Mouse (Mus musculus) adrenal gland (tissue): ENCODE data around the gene 1700029I15Rik.

ENCODE experiments used
- intact Hi-C: fragments of 180-260 bp; cut with DNase I; formaldehyde crosslinking; loops from one replicate; pipeline ENCODE4 v1.15.1; 2025
- long read RNA-seq, 2 experiments: library from polyadenylated mRNA; unstranded; transcript quantifications; one replicate each; pipeline ENCODE4 v2.0.0; 2020; ENCODE audit warnings: borderline replicate concordance in 1 of 2; ENCODE audit not compliant: insufficient replicate concordance in 1 of 2

Gene 1700029I15Rik
- long read RNA-seq, experiment 1, partial matches to known transcripts, result 0 of 1 reads
- long read RNA-seq, experiment 1, other reads (novel, unspliced or antisense), result 0 of 1 reads
- long read RNA-seq, experiment 2, partial matches to known transcripts, result 0 of 1 reads
- long read RNA-seq, experiment 2, other reads (novel, unspliced or antisense), result 0 of 1 reads

DNA sequence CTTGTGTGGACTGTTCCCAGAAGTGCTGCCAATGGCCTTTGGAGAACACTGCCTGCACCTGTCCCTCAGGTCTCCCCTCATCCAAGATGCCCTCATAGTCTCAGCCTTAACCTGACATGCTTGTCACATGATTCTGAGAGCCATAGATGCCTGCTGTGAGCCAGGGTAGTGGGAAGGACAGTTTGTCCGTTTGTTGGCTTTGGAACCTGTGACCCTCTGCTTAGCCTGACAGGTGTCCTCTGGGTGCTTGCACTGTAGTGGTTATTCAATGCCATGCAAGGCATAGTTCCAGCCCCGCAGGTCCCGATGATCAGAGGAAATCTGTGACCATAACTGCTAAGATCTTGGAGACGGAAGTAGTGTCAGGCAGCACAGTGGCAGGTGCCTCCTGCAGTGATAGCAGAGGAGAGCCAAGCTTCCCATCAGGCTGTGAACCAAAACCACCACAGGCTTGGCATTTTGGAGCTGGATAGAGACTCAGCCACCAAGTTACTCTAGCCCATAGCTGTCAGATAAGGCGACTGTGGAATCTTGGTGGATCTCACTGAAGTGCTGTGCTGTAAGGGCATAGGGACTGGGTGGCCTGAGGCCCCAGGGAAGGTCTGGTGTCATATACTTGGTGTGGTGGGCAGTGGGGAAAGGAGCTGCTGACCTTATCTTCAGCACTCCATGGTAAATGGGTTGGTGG lies at the start of gene 1700029I15Rik:
TSS of gene 1700029I15Rik (plus strand) at position 638 of the 688 bp plus-strand sequence.
- intact Hi-C loops, result no loop called here

DNA sequence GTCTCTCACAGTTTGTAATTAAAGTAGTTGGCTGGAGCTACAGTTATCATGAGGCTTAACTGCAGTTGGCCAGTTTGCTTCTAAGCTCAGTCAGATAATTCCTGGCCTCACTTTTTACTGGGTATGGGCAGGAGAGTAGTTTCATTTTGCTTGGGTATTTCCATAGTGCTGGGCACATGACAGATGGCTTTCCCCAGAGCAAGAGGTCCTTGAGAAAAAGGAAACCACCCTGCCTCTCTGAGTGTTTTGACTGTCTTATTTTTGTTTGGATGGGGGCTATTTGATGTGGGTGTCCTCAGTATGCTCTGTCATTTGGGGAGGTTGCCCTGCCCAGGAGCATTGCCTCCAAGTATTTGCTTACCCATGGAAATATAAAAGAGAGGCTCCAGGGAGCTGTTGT lies 39.9 kb upstream of the 1700029I15Rik start:
- intact Hi-C loops, result no loop called here

DNA sequence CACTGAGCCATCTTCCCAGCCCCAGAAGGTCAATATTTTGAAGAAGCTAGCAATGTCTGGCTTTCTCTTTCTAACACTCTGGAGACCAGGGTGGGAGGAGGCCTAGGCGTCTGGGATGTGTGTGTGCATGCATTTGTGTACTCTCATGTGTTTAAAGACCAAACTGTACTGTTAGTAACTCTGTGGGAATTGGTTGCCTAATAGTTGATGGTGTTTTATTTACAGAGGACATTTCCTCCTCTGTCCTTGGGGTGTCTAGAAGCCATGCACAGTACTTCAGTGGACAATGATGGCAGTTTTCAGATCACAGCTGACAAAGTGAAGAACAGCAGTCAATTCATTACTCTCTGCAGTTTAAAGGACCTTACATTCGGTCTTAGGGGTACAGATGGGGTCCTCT lies 35.1 kb upstream of the 1700029I15Rik start:
- intact Hi-C loops, result no loop called here

DNA sequence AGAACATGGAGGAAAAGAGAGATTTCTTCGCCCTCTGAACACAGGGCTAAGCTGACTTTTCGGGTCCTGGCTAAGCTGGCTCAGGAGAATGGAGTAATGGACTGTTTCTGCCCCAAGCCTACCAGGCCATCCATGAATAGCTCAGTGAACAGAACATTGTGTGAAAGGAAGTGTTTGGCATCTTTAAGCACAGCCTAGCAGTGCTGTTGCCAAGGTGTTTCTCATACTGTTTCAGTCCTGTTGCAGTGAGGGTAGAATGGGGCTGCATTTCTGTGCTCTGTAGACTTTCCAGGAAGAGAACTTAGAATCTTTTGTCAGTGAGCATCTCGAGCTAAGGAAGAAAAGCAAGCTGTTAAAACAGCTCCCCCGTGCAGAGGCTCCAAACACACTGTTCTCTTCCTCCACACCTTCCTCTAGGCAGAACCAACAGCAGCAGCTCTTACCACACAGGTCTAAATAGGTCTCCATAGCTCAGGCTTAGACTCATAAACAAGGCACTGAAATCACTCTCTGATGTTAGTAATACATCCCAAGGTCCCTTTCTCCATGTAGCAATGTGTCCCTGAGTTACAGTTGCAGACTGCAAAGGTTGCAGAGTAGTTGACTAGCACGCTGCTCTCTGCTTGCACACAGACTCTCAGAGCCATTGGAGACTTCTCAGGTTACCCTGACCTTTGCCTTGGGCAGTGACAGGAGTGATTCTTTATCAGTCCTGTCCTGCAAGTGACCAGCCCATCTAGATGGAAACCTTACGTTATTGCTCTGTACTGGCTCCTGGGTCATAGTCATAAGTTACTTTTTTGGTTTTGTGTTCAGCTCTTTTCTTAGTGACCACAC lies 32.5 kb upstream of the 1700029I15Rik start:
- intact Hi-C loops, result no loop called here

DNA sequence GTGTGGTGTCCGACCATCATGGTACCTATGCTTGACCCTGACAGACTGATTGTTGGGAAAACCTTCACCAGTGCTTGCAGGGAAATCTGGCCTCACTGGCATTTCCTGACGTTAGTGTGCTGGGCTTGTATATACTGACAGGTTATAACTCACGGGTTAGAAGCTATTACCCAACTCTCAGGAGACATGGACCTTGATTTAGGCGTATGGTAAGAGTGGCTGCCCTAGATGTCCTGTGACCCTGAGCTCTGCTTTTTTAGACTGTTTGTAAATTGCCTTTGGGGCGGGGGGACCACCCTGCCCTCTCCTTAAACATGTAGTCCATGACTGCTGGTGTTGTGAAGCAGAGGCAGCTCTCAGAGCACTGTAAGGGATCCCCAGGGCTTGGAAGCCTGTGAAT lies 31.7 kb upstream of the 1700029I15Rik start:
- intact Hi-C loops, result no loop called here

DNA sequence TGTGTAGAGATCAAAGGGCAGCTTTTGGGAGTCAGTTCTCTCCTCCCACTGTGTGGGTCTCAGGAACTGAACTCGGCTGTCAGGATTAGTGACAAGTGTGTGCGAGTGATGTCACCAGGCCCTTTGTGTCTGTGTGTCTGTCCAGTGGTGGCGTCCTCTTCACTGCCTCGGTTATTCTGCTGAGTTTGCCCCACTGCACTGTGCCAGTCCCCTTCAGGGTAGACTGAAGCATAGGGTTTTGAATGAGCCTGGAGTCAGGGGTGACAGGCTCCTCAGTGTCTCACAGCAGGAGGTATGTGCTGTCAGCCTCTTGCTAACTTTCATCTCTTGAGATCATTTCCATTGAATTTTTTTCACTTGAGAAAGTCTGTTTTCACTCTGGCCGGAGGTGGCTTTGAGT lies 28.9 kb upstream of the 1700029I15Rik start:
- intact Hi-C loops, result no loop called here

DNA sequence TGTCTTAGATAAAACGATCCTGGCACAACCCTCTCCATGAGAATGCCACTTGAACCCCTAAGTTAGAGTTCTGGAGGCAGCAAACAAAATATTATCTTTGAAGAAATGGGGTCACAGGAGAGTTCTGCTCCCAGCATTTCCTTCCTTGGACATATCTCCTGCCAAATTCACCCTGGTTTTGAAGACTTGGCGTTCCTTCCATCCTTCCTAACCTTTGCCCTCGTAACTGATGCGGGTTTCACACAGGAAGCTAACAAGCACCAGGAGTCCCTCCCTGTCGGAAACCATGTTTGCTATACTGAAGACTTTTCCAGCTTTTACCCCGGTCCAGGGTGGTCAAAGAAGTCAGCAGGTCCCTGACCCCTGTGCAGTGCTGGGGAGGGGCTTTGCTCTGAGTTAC lies 28.1 kb upstream of the 1700029I15Rik start:
- intact Hi-C loops, result no loop called here

DNA sequence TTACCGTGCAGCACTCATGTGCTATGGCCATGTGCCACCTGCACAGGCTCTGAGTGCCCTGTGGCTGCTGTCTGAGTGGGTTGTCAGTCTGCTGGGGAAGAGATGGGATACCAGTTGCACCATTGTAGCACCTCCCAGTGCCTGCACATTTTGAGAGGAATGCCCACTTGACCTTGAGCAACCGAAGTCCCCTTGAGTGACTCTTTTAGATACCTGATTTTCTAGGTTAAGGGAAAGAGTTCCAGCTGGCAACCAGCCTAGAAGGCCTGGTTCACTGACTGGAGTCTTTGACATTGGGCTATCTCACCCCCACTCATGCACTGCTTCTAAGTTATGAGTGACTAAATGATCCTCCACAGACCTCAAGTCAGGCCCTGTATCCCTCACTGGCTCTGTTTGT lies 23.0 kb upstream of the 1700029I15Rik start:
- intact Hi-C loops, result no loop called here

DNA sequence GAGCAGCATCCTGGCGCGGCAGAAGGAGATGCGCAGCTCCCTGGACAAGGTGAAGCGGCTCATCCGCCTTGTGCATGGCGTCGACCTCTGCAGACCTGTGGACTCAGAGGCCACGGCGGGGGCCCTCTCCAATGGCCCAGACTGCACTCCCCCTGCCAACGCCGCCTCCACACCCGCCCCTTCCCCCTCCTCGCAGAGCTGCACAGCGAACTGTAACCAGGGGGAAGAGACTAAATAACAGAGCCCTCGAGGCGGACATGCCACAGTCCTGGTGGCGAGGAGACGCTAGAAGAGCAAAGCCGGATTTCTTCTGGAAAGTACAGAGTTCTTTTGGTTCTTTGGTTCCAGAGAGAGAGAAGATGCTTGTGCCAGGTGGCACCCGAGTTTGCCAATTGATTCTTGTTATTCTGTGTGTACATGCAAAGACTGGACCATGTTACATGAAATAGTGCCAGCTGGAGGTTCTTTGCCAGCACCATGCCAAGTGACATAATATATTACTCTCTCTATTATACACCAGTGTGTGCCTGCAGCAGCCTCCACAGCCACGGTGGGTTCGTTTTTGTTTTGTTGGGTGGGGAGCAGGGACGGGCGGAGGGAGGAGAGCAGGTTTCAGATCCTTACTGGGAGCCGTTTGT lies 22.0 kb upstream of the 1700029I15Rik start:
- intact Hi-C loops, result no loop called here

DNA sequence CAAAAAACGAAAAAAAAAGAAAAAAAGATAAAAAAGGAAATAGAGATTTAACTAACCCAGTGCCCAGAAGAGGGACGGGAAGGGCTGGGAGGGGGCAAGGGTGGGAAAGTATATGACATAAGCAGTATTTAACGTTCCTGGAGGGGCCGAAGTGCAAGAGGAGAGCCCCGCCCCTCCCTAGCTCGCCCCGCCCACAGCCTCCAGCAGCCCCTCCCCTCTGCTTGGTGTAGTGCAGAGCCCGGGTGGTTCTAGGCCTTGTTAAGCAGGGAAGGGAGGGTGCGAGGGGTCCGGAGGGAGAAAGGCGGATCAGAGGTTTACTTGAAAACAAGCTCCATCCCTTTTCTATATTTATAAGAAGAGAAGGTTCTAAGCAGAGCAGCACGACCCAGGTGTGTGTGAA lies 21.4 kb upstream of the 1700029I15Rik start:
- intact Hi-C loops, result no loop called here

DNA sequence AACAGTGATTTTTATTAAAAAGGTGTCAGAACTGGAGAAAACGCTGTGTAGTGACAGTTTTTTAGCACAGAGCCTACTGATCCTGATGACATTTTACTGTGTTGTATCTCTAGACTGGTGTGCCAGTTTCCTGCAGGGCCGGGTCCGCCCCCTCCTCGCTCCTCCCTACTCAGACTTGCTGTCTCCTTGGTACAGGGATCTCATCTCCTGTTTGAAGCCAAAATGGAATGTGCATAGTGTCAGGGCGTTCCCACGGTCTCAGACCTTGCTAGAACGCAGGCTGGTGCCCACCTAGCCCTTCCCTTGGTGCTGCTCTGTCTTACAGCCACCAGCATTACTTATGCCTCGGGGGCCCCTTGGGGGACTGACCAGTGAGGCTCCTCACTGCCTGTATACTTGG lies 20.5 kb upstream of the 1700029I15Rik start:
- intact Hi-C loops, result no loop called here

DNA sequence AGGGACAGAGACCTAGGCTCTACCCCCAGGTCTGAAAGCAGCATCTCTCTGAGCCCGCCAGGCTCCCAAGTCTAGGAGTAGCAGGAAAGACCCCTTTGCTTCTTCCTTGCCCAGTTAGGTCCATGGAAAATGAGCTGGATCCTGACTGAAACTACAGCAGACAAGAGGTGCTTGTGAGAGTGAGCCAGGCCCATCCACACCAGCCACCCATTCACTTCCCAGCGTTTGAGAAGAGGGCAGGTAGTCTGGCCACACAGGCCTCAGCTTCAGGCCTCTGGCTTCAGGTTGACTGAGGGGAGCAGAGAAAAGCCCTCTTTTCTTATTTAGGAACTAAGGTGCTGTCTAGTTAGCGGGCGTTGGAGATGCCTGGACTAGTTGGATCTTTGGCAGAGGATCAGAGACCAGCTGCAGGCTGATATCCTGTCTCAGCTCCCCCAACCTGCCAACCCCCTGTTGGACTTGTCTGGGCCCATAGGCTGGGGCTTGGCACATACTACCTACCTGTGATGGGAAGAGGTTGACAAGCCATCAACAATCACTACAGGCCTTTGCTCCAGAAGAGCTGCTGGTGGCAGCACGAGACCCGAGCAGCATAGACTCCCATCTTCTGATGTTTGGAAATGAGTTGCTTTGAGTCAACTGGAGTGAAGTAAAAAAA lies 19.6 kb upstream of the 1700029I15Rik start:
- intact Hi-C loops, result no loop called here

DNA sequence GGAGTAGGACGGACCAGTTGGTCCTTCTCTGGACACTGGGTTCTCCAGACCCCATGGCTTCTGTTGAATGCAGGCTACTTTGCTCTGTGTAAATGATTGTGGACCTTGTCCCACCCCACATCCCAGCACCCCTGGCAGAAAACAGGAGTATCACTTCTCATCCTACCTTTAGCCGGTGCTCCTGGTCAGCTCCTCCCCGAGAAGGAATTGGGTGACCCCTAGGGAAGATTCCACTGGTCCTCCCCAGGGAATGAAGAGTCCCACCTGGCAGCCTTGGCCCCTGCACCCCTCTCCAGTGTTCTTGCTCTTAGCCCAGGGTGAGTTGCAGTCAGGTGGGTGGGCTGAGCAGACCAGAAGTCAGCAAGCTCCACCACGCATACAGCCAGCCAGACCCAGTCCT lies 18.3 kb upstream of the 1700029I15Rik start:
- intact Hi-C loops, result no loop called here

DNA sequence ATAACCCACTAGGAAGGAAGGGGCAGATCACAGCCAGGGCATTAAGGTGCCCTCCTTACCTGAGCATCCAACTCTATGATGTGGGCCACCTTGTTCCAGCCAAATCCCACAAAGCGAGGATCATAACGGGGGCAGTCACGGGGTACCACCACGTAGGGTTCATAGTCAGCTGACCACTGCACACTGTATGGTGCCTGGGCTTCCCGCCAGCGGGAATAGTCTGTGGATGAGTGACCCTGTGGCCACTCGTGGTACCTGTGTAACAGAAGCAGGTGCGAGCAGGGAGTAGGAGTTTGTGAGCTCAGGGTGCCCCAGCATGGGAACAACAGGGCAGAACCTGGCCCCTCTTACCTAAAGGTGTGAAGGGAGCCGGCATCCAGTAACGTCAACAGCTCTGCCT lies 16.8 kb upstream of the 1700029I15Rik start:
- intact Hi-C loops, result no loop called here

DNA sequence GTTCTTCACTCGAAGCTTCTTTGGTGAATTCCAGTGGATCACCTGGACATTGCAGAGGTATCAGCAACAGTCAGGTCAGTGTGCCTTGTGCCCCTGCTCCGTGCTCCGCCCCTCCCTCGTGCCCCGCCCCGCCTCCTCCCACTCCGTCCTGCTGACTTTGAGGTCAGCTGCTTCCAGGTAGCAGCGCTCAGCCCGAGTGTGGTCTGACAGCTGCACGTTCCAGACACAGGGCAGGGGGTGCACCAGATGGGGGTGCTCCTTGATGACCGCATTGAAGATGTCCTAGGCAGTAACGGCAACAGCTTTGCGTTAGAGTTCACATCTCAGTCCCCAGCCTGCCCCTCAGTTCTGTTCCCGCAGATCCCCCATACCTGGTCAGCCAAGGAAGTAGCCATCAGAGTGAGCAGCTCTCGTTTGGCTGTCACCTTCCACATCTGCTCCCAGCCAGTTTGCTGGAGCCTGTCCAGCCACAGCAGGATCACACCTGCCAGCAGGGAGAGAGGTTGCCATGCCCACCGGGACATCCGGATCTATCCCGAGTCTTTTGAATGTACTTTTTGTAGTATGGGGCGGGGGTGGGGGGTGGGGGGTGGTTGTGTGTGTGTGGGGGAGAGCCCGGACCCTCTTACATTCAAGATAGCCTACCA lies 14.8 kb upstream of the 1700029I15Rik start:
- intact Hi-C loops, result no loop called here

DNA sequence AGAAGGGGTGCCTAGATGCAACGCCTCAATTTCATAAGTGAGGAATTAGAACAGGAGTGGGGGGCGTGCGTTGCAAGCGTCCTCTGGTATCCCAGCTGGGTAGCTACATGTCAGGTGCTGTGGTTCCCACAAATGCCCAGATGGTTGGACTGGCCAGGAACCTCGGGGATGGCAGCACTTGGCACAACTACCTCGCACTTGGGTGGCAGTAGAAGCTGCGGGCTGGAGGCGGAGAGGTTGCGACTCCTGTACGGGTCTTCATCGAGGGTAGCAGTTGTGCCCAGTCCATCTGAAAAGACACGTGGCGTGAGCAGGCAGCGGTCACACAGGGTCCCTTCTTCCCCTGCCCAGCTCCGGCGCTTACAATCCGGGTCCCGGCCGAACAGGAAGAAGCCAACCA lies 12.0 kb upstream of the 1700029I15Rik start:
- intact Hi-C loops, result no loop called here

DNA sequence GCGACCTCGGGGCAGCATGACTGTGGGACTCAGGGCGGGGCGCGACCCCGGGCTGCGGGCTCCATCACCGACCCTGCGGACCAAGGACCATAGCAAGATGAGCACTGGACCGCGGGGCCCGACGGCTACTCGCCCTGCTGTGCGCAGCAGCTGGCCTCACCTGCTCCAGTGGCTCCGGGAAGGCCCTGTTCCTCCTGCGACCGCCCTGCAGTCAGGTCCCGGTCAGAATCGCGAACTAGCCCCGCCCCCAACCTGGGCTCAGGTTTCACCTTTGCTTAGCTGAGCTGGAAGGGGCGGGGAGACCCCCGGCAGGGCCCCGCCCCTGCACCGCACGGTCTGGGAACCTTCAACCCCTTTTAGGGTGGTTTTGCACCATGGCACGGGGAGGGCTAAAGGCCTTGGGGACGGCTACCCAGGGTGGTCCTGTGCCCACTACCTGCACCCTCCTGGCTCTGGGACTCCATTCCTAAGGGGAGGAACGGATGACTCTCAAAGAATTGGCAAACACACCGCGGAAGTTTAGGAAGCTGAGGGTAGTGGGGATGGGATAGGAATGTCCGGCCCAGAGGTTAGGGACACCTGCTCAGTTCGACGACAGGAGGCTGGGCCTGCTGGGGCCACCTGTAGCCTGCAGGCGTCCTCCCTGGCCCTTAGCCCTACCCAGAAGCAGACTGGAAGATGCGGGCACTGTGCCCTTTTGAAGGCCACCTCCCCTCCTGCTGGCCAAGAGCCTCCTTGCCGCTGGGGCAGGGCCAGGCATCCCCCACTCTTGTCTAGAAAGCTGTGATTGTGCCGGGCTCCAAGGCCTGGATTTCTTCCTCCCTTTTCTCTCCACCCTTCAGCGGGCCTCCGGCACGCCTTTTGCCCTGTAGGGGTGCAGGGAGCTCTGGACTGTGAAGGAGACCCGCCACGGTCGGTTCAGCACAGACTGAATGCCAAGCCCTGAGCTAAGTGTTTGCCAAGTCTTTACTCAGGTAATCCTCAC lies 11.2 kb upstream of the 1700029I15Rik start:
- intact Hi-C loops, result no loop called here

DNA sequence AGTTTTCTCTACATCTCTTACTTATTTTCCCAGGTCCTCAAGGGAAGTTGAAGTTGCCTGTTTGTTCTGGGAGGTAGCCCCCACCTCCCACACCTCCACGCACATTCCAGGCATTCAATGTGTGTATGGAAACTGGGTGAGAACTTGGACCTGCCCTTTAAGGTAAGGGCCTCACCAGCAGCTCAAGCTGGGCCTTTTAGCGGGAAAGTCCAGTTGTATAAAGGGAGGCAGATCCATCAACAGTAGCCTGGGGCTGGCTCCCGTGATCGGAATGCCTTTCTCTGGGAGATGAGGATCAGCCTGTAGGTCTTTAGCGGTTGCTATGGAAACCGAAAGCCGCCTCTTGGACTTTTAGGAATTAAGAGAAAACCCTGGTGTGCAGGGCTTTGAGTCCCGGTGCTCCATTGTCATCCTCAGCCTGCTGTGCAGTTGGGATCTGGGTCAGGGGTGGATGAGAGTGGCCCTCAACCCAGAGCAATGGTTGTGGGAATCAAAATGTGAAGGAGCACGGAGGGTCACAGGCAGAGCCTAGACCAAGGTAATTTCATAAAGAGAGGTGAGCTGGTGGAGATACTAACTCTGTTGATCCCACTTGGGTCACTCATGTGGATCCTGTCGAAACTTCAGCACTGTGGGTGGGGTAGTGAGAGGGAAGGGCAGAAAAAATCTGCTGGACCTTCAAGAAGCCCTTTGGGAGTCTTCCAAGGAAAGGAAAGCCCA lies 10.2 kb upstream of the 1700029I15Rik start:
- intact Hi-C loops, result no loop called here
